Mouse (Mus musculus) liver, adult 2 months (tissue): ENCODE results near the gene Katnal1. TPM values are rescaled to one million over a fixed set of nuclear protein-coding genes. Genes with fewer than 3 reads are reported as not detected.

ENCODE experiments used
- DNase-seq: peaks from one replicate; pipeline ENCODE4 v3.0.0-alpha.2; 2011; ENCODE audit warnings: low read depth, low spot score; ENCODE audit errors: extremely low read depth
- H3K27ac ChIP-seq: fragments of 200-500 bp; replicated peaks from 2 replicates; pipeline ENCODE4 v1.5.1; 2012; ENCODE audit warnings: low read depth, mild to moderate bottlenecking, control low read depth, inconsistent platforms, low read length; ENCODE audit not compliant: insufficient read depth
- H3K27me3 ChIP-seq: fragments of 200-500 bp; 2 replicates; pipeline ENCODE4 v1.6.1; 2012; ENCODE audit warnings: mild to moderate bottlenecking, moderate library complexity, low read length, inconsistent platforms; ENCODE audit not compliant: control insufficient read depth, insufficient read depth
- H3K36me3 ChIP-seq: fragments of 200-500 bp; 2 replicates; pipeline ENCODE4 v1.6.1; 2012; ENCODE audit warnings: low read length, inconsistent platforms; ENCODE audit not compliant: control insufficient read depth, insufficient read depth
- H3K4me1 ChIP-seq: fragments of 200-500 bp; 2 replicates; pipeline ENCODE4 v1.6.1; 2011; ENCODE audit warnings: low read length; ENCODE audit not compliant: control insufficient read depth, insufficient read depth
- H3K4me3 ChIP-seq: fragments of 200-500 bp; 2 replicates; pipeline ENCODE4 v1.5.1; 2011; ENCODE audit warnings: low read depth, mild to moderate bottlenecking, control low read depth, low read length, moderate library complexity; ENCODE audit not compliant: insufficient read depth
- H3K79me2 ChIP-seq: fragments of 200-500 bp; 2 replicates; pipeline ENCODE4 v1.6.1; 2012; ENCODE audit warnings: inconsistent platforms, mild to moderate bottlenecking, low read length, moderate library complexity; ENCODE audit not compliant: control insufficient read depth, insufficient read depth
- H3K9ac ChIP-seq: fragments of 200-500 bp; 2 replicates; pipeline ENCODE4 v1.6.1; 2012; ENCODE audit warnings: low read depth, mild to moderate bottlenecking, control low read depth, inconsistent platforms, low read length
- CTCF ChIP-seq: fragments of 200-500 bp; IDR thresholded peaks from 2 replicates; pipeline ENCODE4 v1.5.1; 2011; ENCODE audit warnings: low read depth, low read length, control low read depth
- POLR2A ChIP-seq: fragments of 200-500 bp; IDR thresholded peaks from 2 replicates; pipeline ENCODE4 v1.6.1; 2011; ENCODE audit warnings: low read length, control low read depth; ENCODE audit not compliant: insufficient read depth; ENCODE audit errors: extremely low read depth
- WGBS: fragments of 180-500 bp; shearing (Covaris S2); methylation state at CpG from one replicate; pipeline ENCODE4 v1.1.7; 2018; 5-methylcytosine and 5-hydroxymethylcytosine counted together
- polyA plus RNA-seq: library from polyadenylated mRNA; depleted of rRNA; stranded (reverse); fragments of >200 nt; gene quantifications from 2 replicates; pipeline ENCODE4 v1.2.3, GENCODE M21; 2012
- total RNA-seq: library from RNA; depleted of rRNA; stranded (reverse); fragments of >200 nt; gene quantifications from 2 replicates; pipeline ENCODE4 v1.2.3, GENCODE M21; 2014

Gene Katnal1
- total and polyA plus RNA-seq, 2 experiments, result 1.5 to 3.9 TPM

GRCm38 (mm10) chr5:148958355-148958754 is 29.2 kb upstream of the Katnal1 start:
- 39% methylated on average over 9 of the region's 9 CpGs for WGBS
- peak overlapping the region; percentile 95 for H3K27ac ChIP-seq
- no peak overlapping the region for H3K4me3 ChIP-seq
- H3K4me1 ChIP-seq, result peaks cover 20% of the 10 kb centered on the region
- no peaks in the 10 kb centered on the region for H3K27me3 ChIP-seq
- H3K79me2 ChIP-seq, result no peaks in the 10 kb centered on the region
- H3K36me3 ChIP-seq, result no peaks in the 10 kb centered on the region
- DNase-seq, result peak; percentile 31
- no peak overlapping the region; the same call in 1 of the 2 replicates for H3K9ac ChIP-seq
- TF ChIP-seq POLR2A (no peak), CTCF (peak; percentile 75)

- WGBS, result 20% methylated on average over 9 of the region's 9 CpGs
- DNase-seq, result peak; percentile 43
- H3K27ac ChIP-seq, result peak overlapping the region; percentile 86
- no peaks in the 10 kb centered on the region for H3K27me3 ChIP-seq
- no peaks in the 10 kb centered on the region for H3K79me2 ChIP-seq
- peaks cover 23% of the 10 kb centered on the region for H3K4me1 ChIP-seq
- no peak for TF ChIP-seq CTCF
- no peak for TF ChIP-seq POLR2A
- peak overlapping the region; percentile 38 for H3K9ac ChIP-seq
- H3K36me3 ChIP-seq, result no peaks in the 10 kb centered on the region
- H3K4me3 ChIP-seq, result no peak overlapping the region
These were observed 27.9 kb upstream of the Katnal1 start for GRCm38 (mm10) chr5:148956898-148957535.

GRCm38 (mm10) chr5:148956091-148956490 is 27.0 kb upstream of the Katnal1 start:
- H3K27ac ChIP-seq, result peak overlapping the region; percentile 91
- H3K36me3 ChIP-seq, result no peaks in the 10 kb centered on the region
- no peaks in the 10 kb centered on the region for H3K27me3 ChIP-seq
- H3K9ac ChIP-seq, result peak overlapping the region; percentile 25; the same call in 1 of the 2 replicates
- WGBS, result 22% methylated on average over 9 of the region's 9 CpGs
- TF ChIP-seq POLR2A (no peak), CTCF (no peak)
- peaks cover 23% of the 10 kb centered on the region for H3K4me1 ChIP-seq
- H3K4me3 ChIP-seq, result no peak overlapping the region
- H3K79me2 ChIP-seq, result no peaks in the 10 kb centered on the region
- peak; percentile 97 for DNase-seq

- Histone ChIP-seq H3K27me3 (no peaks in the 10 kb centered on the region), H3K79me2 (no peaks in the 10 kb centered on the region), H3K36me3 (no peaks in the 10 kb centered on the region), H3K9ac (no peak overlapping the region), H3K4me3 (no peak overlapping the region), H3K4me1 (peaks cover 23% of the 10 kb centered on the region), H3K27ac (peak overlapping the region; percentile 72)
- 91% methylated on average over 6 of the region's 6 CpGs for WGBS
- no peak for TF ChIP-seq CTCF
- TF ChIP-seq POLR2A, result no peak
- DNase-seq, result no peak
These were observed 26.5 kb upstream of the Katnal1 start for GRCm38 (mm10) chr5:148955575-148955974.

- 89% methylated on average over 22 of the region's 22 CpGs for WGBS
- peaks cover 23% of the 10 kb centered on the region for H3K4me1 ChIP-seq
- peak; percentile 53 for DNase-seq
- no peak overlapping the region for H3K9ac ChIP-seq
- H3K36me3 ChIP-seq, result no peaks in the 10 kb centered on the region
- H3K27me3 ChIP-seq, result no peaks in the 10 kb centered on the region
- 0 out of 2 replicates have a peak overlapping the region, but pooled peaks have one; percentile 3 for H3K27ac ChIP-seq
- H3K4me3 ChIP-seq, result no peak overlapping the region
- no peaks in the 10 kb centered on the region for H3K79me2 ChIP-seq
- TF ChIP-seq CTCF (no peak), POLR2A (no peak)
These were observed 25.4 kb upstream of the Katnal1 start for GRCm38 (mm10) chr5:148954314-148955060.
